Mouse (Mus musculus) hindbrain, embryonic 14.5 days (tissue): ENCODE data around the gene 2310039H08Rik. TPM values are rescaled to one million over a fixed set of nuclear protein-coding genes. Genes with fewer than 3 reads are reported as not detected.

Experiments
- ATAC-seq: fragments of 200-750 bp; cut with Nextera tagmentation; 2 replicates; pipeline ENCODE4 v1.8.0; 2017; ENCODE audit warnings: moderate number of reproducible peaks, mild to moderate bottlenecking, moderate TSS enrichment, moderate library complexity; ENCODE audit not compliant: low FRiP score
- DNase-seq: peaks from one replicate; pipeline ENCODE4 v3.0.0-alpha.2; 2015; ENCODE audit warnings: low spot score
- H3K27ac ChIP-seq: fragments of 300-500 bp; sonication (generic); 2 replicates; pipeline ENCODE4 v1.5.1; 2014; ENCODE audit warnings: mild to moderate bottlenecking, moderate library complexity
- H3K27me3 ChIP-seq: fragments of 300-500 bp; sonication (generic); 2 replicates; pipeline ENCODE4 v1.6.1; 2014; ENCODE audit warnings: mild to moderate bottlenecking, low read length, mixed read lengths; ENCODE audit not compliant: control insufficient read depth, insufficient read depth
- H3K36me3 ChIP-seq: fragments of 300-500 bp; sonication (generic); replicated peaks from 2 replicates; pipeline ENCODE4 v1.6.1; 2014; ENCODE audit not compliant: control insufficient read depth, insufficient read depth
- H3K4me1 ChIP-seq: fragments of 300-500 bp; sonication (generic); replicated peaks from 2 replicates; pipeline ENCODE4 v1.6.1; 2014; ENCODE audit warnings: antibody characterized with exemption, low read length, mixed read lengths; ENCODE audit not compliant: control insufficient read depth, insufficient read depth
- H3K4me2 ChIP-seq: fragments of 300-500 bp; sonication (generic); replicated peaks from 2 replicates; pipeline ENCODE4 v1.6.1; 2014; ENCODE audit warnings: mild to moderate bottlenecking, moderate library complexity
- H3K4me3 ChIP-seq: fragments of 300-500 bp; sonication (generic); replicated peaks from 2 replicates; pipeline ENCODE4 v1.5.1; 2014; ENCODE audit warnings: mild to moderate bottlenecking, low read length
- H3K9ac ChIP-seq: fragments of 300-500 bp; sonication (generic); 2 replicates; pipeline ENCODE4 v1.6.1; 2014
- H3K9me3 ChIP-seq: fragments of 300-500 bp; sonication (generic); 2 replicates; pipeline ENCODE4 v1.6.1; 2016; ENCODE audit warnings: low read length; ENCODE audit not compliant: control insufficient read depth
- WGBS: fragments of 180-500 bp; shearing (Covaris S2); extraction: QIAGEN DNeasy Blood & Tissue Kit; methylation state at CpG from one replicate; pipeline ENCODE4 v1.1.7; 2014; 5-methylcytosine and 5-hydroxymethylcytosine counted together
- polyA plus RNA-seq: library from polyadenylated mRNA; unstranded; fragments of >200 nt; fragmentation: Nextera tagmentation; extraction: Ambion mirVana; gene quantifications from 2 replicates; pipeline ENCODE4 v1.2.1, GENCODE M21; 2014

The 2310039H08Rik gene
- polyA plus RNA-seq: 54.1 and 68.5 TPM in 2 replicates

DNA sequence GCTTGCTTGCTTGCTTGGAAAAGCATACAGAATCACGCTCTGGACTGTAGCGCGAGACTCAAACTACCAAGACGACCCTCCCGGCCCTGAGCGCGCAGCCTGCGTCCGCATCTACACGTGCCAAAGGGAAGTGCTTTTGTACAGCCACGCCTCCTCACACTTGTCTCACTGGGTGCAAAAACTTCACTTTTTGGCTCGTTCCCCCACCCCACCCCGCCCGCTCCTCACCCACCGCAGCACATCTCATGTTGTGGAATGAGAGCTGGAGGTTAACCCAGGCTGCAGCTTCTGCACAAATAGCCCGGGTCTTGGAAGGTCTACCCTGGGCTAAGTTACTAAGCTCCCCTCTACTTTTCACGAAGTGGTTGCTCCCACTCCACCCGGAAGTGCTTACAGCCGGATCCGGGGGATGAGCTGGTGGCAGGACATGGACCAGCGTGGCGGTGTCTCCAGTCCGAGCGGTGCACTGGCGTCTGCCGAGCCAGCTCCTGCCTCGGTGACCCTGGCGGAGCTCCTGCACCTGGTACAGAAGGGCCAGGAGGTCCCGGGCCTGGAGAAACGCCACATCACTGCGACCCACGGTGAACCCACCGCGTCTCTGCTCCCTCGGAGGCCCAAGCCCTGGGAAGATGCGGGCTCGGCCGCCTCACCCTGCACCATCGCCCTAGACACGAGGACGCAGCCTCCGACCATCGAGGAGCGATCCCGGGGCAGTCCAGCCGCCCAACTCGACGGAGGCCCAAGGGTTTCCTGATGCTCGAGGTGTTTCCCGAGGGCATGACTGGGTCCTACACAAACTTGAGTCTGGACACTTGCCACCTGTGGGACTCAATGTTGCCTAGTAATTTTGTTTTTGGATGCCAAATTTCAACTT, at the start of gene 2310039H08Rik:
2310039H08Rik (plus strand) TSS at position 232 of the 874 bp plus-strand sequence.
- no peaks in the 10 kb centered on the region for H3K27me3 ChIP-seq
- H3K4me1 ChIP-seq: peaks cover 19% of the 10 kb centered on the region
- no peaks in the 10 kb centered on the region for H3K9me3 ChIP-seq
- H3K27ac ChIP-seq: peak within 1 kb of the TSS; percentile 81
- H3K4me3 ChIP-seq: peak within 1 kb of the TSS; percentile 90
- H3K36me3 ChIP-seq: peaks cover 36% of the 10 kb centered on the region
- WGBS: under 1% methylated on average over 50 of the region's 50 CpGs
- peak; percentile 85 for DNase-seq
- peak within 1 kb of the TSS; percentile 84 for H3K9ac ChIP-seq
- ATAC-seq: peak; percentile 93
- H3K4me2 ChIP-seq: peak within 1 kb of the TSS; percentile 97

DNA sequence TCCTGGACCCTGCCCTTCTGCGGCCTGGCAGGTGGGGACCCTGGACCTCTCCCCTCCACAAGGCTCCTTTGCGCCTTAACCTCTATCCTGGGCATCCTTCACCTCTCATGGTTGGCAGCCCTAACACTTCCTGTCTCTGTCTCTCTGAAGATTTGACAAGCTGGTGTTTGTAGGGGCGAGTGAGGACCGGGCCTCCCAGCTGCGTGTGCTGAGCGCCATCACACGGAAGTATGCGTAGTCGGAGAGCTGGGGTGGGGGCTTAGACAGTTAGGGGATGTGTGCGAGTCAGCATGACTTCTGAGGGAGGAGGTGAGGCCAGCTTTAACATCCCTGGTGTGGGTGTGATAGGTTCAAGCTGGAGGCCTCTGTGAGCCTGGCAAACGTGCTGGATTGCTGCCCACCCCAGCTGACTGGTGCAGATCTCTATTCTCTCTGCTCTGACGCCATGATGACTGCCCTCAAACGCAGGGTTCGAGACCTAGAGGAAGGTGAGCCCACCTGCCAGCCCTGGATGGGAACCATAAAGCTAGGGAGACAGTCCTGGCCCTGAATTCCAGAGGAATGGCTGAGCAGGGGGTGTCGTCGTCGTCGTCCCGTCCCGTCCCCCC, 47.9 kb upstream of the 2310039H08Rik start:
- Histone ChIP-seq H3K36me3 (peaks cover 37% of the 10 kb centered on the region), H3K4me3 (no peak overlapping the region), H3K9ac (no peak overlapping the region), H3K27ac (no peak overlapping the region), H3K9me3 (no peaks in the 10 kb centered on the region), H3K4me2 (no peak overlapping the region), H3K4me1 (no peaks in the 10 kb centered on the region), H3K27me3 (0 out of 2 replicates have a peak, but pooled peaks cover 5% of the 10 kb centered on the region)
- 87% methylated on average over 20 of the region's 20 CpGs for WGBS
- no peak for DNase-seq
- ATAC-seq: no peak

GRCm38 (mm10) chr17:46725273-46725672, 47.2 kb upstream of the 2310039H08Rik start:
- Histone ChIP-seq H3K27ac (no peak overlapping the region), H3K4me2 (no peak overlapping the region), H3K4me3 (no peak overlapping the region), H3K4me1 (no peaks in the 10 kb centered on the region), H3K36me3 (peaks cover 34% of the 10 kb centered on the region), H3K9me3 (no peaks in the 10 kb centered on the region), H3K9ac (no peak overlapping the region), H3K27me3 (0 out of 2 replicates have a peak, but pooled peaks cover 5% of the 10 kb centered on the region)
- 49% methylated on average over 9 of the region's 9 CpGs for WGBS
- DNase-seq (no peak), ATAC-seq (0 out of 2 replicates have a peak, but pooled peaks have one; percentile 21)

GRCm38 (mm10) chr17:46725731-46726645, 46.4 kb upstream of the 2310039H08Rik start:
- Histone ChIP-seq H3K4me1 (no peaks in the 10 kb centered on the region), H3K9ac (no peak overlapping the region), H3K27me3 (0 out of 2 replicates have a peak, but pooled peaks cover 5% of the 10 kb centered on the region), H3K4me3 (no peak overlapping the region), H3K4me2 (no peak overlapping the region), H3K9me3 (no peaks in the 10 kb centered on the region), H3K27ac (no peak overlapping the region), H3K36me3 (peaks cover 28% of the 10 kb centered on the region)
- ATAC-seq: no peak
- no peak for DNase-seq
- WGBS: 93% methylated on average over 26 of the region's 26 CpGs

DNA sequence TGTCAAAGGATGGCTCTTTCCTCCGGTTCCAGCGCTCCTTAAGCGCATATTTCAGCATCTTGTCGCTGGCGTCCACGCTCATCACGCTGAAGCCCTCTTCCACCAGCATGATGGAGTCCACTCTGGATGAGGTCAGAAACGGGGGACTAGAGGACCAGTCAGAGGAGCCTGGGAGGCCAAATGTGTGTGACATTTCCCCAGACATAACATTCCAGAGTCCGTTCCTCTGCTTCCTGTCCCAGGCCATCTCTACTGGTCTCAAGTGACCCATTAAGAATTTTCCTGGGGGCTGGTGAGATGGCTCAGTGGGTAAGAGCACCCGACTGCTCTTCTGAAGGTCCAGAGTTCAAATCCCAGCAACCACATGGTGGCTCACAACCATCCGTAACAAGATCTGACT, 45.2 kb upstream of the 2310039H08Rik start:
- 91% methylated on average over 11 of the region's 11 CpGs for WGBS
- peaks cover 16% of the 10 kb centered on the region for H3K36me3 ChIP-seq
- no peak overlapping the region for H3K4me2 ChIP-seq
- DNase-seq: no peak
- no peak overlapping the region for H3K27ac ChIP-seq
- H3K4me3 ChIP-seq: no peak overlapping the region
- no peaks in the 10 kb centered on the region for H3K9me3 ChIP-seq
- H3K4me1 ChIP-seq: no peaks in the 10 kb centered on the region
- ATAC-seq: no peak
- 0 out of 2 replicates have a peak, but pooled peaks cover 5% of the 10 kb centered on the region for H3K27me3 ChIP-seq
- no peak overlapping the region for H3K9ac ChIP-seq

DNA sequence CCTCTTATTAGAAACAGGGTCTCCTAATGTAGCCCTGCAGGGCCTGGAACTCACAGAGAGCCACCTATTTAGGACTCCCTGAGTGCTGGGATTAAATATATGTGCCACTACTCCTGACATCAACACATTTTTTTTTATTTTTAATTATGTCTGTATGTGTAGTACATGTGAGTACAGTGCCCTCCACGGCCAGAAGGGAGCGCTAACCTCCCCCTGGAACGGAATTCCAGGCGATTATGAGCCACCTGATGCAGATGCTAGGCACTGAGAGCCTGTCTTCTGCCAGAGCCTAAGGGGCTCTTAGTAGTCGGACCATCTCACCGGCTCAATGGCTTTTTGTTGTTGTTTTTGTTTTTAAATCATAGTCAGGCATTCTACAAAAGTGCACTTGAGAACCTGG, 44.4 kb upstream of the 2310039H08Rik start:
- ATAC-seq: no peak
- H3K27ac ChIP-seq: no peak overlapping the region
- WGBS: 36% methylated on average over 6 of the region's 6 CpGs
- H3K9ac ChIP-seq: no peak overlapping the region
- H3K27me3 ChIP-seq: 0 out of 2 replicates have a peak, but pooled peaks cover 5% of the 10 kb centered on the region
- no peaks in the 10 kb centered on the region for H3K9me3 ChIP-seq
- no peak overlapping the region for H3K4me3 ChIP-seq
- no peak overlapping the region for H3K4me2 ChIP-seq
- H3K4me1 ChIP-seq: no peaks in the 10 kb centered on the region
- peaks cover 12% of the 10 kb centered on the region for H3K36me3 ChIP-seq
- no peak for DNase-seq

DNA sequence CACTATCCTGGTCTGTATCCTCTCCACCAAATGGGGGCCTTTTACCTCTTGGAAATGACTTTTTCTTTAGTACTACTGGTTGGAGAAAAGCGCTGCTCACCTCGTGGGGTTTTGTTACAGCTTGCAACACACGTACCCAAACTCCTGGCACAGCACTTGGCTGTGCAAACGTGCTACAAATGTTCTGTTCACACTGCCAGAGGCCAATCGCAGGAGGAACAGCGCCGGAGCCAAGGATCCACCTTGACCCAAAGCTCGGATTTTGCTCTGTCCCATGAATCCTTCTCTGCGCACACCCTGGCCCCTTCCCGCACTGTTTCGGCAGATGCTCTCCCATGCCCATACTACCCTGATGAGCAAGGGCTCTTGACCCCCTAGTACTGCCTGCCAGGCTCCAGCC, 43.9 kb upstream of the 2310039H08Rik start:
- Histone ChIP-seq H3K9ac (no peak overlapping the region), H3K4me2 (no peak overlapping the region)
- WGBS: 48% methylated on average over 11 of the region's 11 CpGs

DNA sequence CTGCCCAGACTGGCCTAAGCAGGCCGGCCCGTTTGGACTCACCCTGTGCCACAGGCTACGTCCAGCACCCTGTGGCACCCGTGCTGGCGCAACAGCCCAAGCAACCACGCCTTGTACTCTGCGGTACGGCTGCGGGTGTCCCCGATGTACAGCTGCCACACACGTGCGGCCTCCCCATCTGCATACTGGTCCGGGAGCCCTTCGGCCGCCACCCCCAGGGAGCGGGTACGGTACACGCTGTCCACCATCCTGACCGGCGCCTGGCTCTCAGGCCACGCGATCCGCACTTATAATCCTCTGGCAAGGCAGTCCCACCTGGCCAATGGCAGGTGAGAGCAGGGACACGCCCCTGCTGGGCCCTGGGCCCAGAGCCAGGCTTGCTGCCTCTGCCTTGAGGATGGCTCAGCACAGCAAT, 43.5 kb upstream of the 2310039H08Rik start, which contains the start of gene Gnmt:
Gnmt (minus strand) TSS at position 265 of the 415 bp plus-strand sequence.
- WGBS: 20% methylated on average over 24 of the region's 24 CpGs
- H3K4me3 ChIP-seq: no peak within 1 kb of the TSS
- H3K4me2 ChIP-seq: 0 out of 2 replicates have a peak within 1 kb of the TSS, but pooled peaks have one; percentile 7
- H3K9ac ChIP-seq: 0 out of 2 replicates have a peak within 1 kb of the TSS, but pooled peaks have one; percentile 8
- H3K36me3 ChIP-seq: peaks cover 7% of the 10 kb centered on the region; the same call in 1 of the 2 replicates
- no peak within 1 kb of the TSS for H3K27ac ChIP-seq
- DNase-seq: no peak
- no peaks in the 10 kb centered on the region for H3K9me3 ChIP-seq
- no peaks in the 10 kb centered on the region for H3K4me1 ChIP-seq
- 0 out of 2 replicates have a peak, but pooled peaks cover 5% of the 10 kb centered on the region for H3K27me3 ChIP-seq
- ATAC-seq: peak; percentile 26; the same call in 1 of the 2 replicates

More for the DNA sequence above, 43.9 kb upstream of the 2310039H08Rik start:
- DNase-seq (no peak), ATAC-seq (0 out of 2 replicates have a peak, but pooled peaks have one; percentile 4)
- 0 out of 2 replicates have a peak, but pooled peaks cover 5% of the 10 kb centered on the region for H3K27me3 ChIP-seq
- no peaks in the 10 kb centered on the region for H3K9me3 ChIP-seq
- no peak overlapping the region for H3K4me3 ChIP-seq
- H3K4me1 ChIP-seq: no peaks in the 10 kb centered on the region
- no peak overlapping the region for H3K27ac ChIP-seq
- H3K36me3 ChIP-seq: peaks cover 7% of the 10 kb centered on the region; the same call in 1 of the 2 replicates
